Mouse (Mus musculus): Measurements from ENCODE around the gene Olfr763. TPM values are rescaled to one million over a fixed set of nuclear protein-coding genes. Genes with fewer than 3 reads are reported as not detected.
"Not testable (repeated sequence)": the region's sequence is repeated elsewhere in the genome, so short reads cannot be mapped to it uniquely, and the experiment has no call there.

The Olfr763 gene
- polyA plus RNA-seq, 1 experiment from 2014 or later: not detected

DNA sequence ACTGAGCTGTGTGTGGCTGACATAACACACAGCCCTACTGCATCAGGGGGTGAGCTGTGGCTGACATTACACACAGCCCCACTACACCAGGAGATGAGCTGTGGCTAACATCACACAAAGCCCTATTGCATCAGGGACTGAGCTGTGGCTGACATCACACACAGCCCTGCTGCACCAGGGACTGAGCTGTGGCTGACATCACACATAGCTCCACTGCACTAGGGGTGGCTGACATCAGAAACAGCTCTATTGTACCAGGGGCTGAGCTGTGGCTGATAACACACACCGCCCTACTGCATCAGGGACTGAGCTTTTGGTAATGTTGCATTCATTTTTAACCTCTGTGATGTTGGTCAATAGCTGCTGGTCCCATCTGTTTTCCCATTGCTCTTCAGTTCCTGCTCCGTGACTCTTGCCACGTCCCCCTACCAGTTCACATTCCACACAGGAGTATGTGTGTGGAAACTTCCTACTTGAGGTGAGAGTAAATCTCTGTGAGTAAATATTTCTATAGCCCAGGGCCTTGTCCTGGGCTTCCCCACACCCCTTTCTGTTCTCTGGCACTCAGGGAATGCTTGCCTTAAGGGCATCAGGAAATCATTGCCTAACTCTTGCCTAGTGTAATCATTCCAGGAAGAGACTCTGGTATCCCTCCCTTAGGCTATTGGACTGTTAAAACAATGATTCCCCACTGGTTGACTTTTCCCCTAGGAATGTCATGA lies 29.8 kb upstream of the Olfr763 start:
- WGBS: 53% methylated on average over 3 of the region's 3 CpGs
- Histone ChIP-seq H3K27me3 (replicated peaks; ENCODE audit: control insufficient read depth, insufficient read depth, low read length) (no peaks in the 10 kb centered on the region), H3K27ac (ENCODE audit: low read depth) (no peak overlapping the region), H3K36me3 (ENCODE audit: control insufficient read depth, insufficient read depth, low read length) (no peaks in the 10 kb centered on the region), H3K4me2 (ENCODE audit: low read length) (no peak overlapping the region), H3K9ac (ENCODE audit: low read length) (no peak overlapping the region), H3K4me1 (replicated peaks; ENCODE audit: control insufficient read depth, insufficient read depth, low read length) (no peaks in the 10 kb centered on the region), H3K4me3 (ENCODE audit: low read depth, low read length) (no peak overlapping the region), H3K9me3 (ENCODE audit: control insufficient read depth, low read length) (no peaks in the 10 kb centered on the region)
- ATAC-seq (replicated peaks; ENCODE audit: low FRiP score, low TSS enrichment, low read depth) (no peak), DNase-seq (ENCODE audit: low spot score) (no peak)

DNA sequence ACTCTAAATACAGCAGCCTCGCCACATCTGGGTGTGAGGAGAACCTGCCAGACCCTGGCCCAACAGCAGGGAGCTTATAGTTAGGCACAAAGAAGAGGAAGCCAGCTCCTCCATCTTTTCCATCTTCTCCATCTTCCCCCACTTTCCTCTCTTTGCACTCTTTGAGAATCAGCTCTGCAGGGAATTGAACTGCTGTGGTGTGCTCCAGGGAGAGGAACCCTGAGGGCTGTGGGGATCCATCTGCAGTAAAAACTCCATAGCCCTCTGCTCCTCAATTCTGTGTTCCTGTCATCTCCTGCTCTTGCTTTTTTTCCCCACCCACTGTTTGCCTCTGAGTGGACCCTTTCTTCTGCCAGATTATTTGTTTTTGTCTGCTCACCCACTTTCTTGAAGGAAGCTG lies 21.5 kb upstream of the Olfr763 start, which contains the start of gene Olfr9:
Olfr9 (plus strand) TSS at position 301 of the 400 bp plus-strand sequence.
- not testable (repeated sequence) for H3K4me1 ChIP-seq (replicated peaks; ENCODE audit: control insufficient read depth, insufficient read depth, low read length); H3K9ac ChIP-seq (ENCODE audit: low read length); H3K36me3 ChIP-seq (ENCODE audit: control insufficient read depth, insufficient read depth, low read length); H3K27me3 ChIP-seq (replicated peaks; ENCODE audit: control insufficient read depth, insufficient read depth, low read length); DNase-seq (ENCODE audit: low spot score); ATAC-seq (replicated peaks; ENCODE audit: low FRiP score, low TSS enrichment, low read depth); H3K9me3 ChIP-seq (ENCODE audit: control insufficient read depth, low read length); H3K4me2 ChIP-seq (ENCODE audit: low read length); H3K27ac ChIP-seq (ENCODE audit: low read depth); H3K4me3 ChIP-seq (ENCODE audit: low read depth, low read length)
- 46% methylated on average over 1 of the region's 1 CpGs for WGBS

DNA sequence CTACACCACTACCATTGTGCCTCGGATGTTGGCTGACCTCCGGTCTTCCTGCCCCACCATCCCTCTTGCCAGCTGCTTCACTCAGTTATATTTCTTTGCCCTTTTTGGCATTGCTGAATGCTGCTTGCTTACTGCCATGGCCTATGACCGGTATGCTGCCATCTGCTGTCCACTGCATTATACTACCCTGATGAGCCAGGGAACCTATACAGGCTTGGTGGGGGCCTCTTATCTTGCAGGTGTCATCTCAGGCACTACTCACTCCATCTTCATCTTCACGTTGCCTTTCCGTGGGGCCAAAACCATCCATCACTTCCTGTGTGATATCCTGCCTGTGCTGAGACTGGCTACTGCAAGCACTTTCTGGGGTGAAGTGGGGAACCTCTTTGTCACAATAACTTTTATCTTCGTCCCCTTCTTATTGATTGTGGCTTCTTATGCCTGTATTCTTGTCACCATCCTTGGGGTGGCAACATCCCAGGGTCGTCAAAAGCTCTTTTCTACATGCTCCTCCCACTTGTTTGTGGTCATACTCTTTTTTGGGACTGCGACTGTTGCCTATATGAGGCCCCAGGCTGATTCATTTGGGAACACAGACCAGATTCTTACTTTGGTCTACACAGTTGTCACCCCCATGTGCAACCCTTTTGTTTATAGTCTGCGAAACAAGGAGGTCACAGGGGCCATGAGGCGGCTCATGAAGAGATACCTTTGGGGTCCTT lies 20.3 kb upstream of the Olfr763 start:
- 72% methylated on average over 5 of the region's 10 CpGs for WGBS
- not testable (repeated sequence) for H3K27me3 ChIP-seq (replicated peaks; ENCODE audit: control insufficient read depth, insufficient read depth, low read length); H3K4me3 ChIP-seq (ENCODE audit: low read depth, low read length); H3K27ac ChIP-seq (ENCODE audit: low read depth); H3K4me2 ChIP-seq (ENCODE audit: low read length); DNase-seq (ENCODE audit: low spot score); ATAC-seq (replicated peaks; ENCODE audit: low FRiP score, low TSS enrichment, low read depth); H3K9me3 ChIP-seq (ENCODE audit: control insufficient read depth, low read length); H3K36me3 ChIP-seq (ENCODE audit: control insufficient read depth, insufficient read depth, low read length); H3K4me1 ChIP-seq (replicated peaks; ENCODE audit: control insufficient read depth, insufficient read depth, low read length); H3K9ac ChIP-seq (ENCODE audit: low read length)

DNA sequence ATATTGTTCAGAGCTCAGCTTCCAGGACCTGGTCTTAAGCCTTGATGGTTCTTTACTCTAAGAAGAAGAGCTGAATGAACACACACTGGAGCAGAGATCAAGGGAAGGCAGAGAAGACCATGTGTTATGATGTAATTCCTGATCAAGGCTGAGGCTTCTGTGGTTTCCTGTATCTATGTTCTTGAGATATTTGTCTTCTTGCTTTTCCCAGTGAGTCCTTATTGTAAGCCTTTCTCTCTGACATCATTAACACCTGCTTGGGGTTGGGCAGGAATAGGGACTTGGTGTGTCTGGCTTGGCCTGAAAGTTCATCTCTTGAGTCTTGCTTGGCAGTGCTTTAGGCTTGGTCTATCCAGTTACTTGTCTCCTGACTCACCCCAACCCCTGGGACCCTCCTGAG lies 19.6 kb upstream of the Olfr763 start:
- DNase-seq (ENCODE audit: low spot score): no peak
- ATAC-seq (replicated peaks; ENCODE audit: low FRiP score, low TSS enrichment, low read depth): no peak

DNA sequence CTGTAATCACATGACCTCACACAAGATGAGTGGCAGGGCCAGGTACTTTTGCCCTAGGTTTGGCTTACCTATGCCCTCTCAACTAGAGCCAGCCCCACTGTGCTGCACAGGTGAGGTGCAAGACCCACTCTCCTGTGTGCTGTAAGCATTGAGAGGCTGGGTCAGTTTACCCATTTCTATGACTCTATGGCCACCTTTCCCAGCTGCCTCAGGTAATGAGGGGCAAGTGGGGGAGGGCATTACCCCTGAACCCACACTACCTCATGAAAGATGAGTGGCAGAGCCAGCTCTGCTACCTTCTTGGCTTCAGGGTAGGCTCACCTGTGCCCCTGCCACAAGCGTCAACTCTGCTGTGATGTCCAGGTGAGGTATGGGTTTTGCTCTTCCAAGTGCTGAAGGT lies 14.8 kb upstream of the Olfr763 start:
- H3K27ac ChIP-seq (ENCODE audit: low read depth): no peak overlapping the region
- H3K4me3 ChIP-seq (ENCODE audit: low read depth, low read length): no peak overlapping the region
- 86% methylated on average over 1 of the region's 1 CpGs for WGBS
- no peaks in the 10 kb centered on the region for H3K27me3 ChIP-seq (replicated peaks; ENCODE audit: control insufficient read depth, insufficient read depth, low read length)
- no peak overlapping the region for H3K9ac ChIP-seq (ENCODE audit: low read length)
- H3K36me3 ChIP-seq (ENCODE audit: control insufficient read depth, insufficient read depth, low read length): no peaks in the 10 kb centered on the region
- H3K4me2 ChIP-seq (ENCODE audit: low read length): no peak overlapping the region
- no peaks in the 10 kb centered on the region for H3K9me3 ChIP-seq (ENCODE audit: control insufficient read depth, low read length)
- no peak for DNase-seq (ENCODE audit: low spot score)
- no peaks in the 10 kb centered on the region for H3K4me1 ChIP-seq (replicated peaks; ENCODE audit: control insufficient read depth, insufficient read depth, low read length)
- ATAC-seq (replicated peaks; ENCODE audit: low FRiP score, low TSS enrichment, low read depth): no peak

More for the DNA sequence above, 19.6 kb upstream of the Olfr763 start:
- no peak overlapping the region for H3K4me3 ChIP-seq (ENCODE audit: low read depth, low read length)
- H3K4me2 ChIP-seq (ENCODE audit: low read length): no peak overlapping the region
- no peaks in the 10 kb centered on the region for H3K27me3 ChIP-seq (replicated peaks; ENCODE audit: control insufficient read depth, insufficient read depth, low read length)
- no peaks in the 10 kb centered on the region for H3K4me1 ChIP-seq (replicated peaks; ENCODE audit: control insufficient read depth, insufficient read depth, low read length)
- H3K9me3 ChIP-seq (ENCODE audit: control insufficient read depth, low read length): no peaks in the 10 kb centered on the region
- H3K27ac ChIP-seq (ENCODE audit: low read depth): no peak overlapping the region
- no peaks in the 10 kb centered on the region for H3K36me3 ChIP-seq (ENCODE audit: control insufficient read depth, insufficient read depth, low read length)
- H3K9ac ChIP-seq (ENCODE audit: low read length): no peak overlapping the region

DNA sequence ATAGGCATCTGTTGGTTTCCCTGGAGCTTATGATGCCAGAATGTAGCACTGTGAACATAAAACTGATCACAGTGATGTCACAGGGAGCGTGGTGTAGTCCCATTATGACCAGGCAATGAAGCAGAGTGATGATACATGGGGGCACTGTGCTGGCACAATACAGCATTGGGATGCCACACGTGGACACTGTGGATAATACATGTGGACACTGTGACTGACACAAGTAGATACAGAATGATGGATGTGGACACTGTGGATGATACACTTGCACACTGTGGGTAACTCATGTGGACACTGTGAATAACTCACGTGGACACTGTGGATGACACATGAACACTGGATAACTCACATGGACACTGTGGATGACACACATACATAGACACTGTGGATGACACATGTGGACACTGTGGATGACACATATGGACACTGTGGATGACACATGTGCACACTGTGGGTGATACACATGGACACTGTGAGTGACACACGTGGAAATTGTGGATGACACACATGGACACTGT lies 14.0 kb upstream of the Olfr763 start:
- Histone ChIP-seq H3K4me2 (ENCODE audit: low read length) (no peak overlapping the region), H3K27ac (ENCODE audit: low read depth) (no peak overlapping the region), H3K4me1 (replicated peaks; ENCODE audit: control insufficient read depth, insufficient read depth, low read length) (no peaks in the 10 kb centered on the region), H3K9me3 (ENCODE audit: control insufficient read depth, low read length) (no peaks in the 10 kb centered on the region), H3K9ac (ENCODE audit: low read length) (no peak overlapping the region), H3K36me3 (ENCODE audit: control insufficient read depth, insufficient read depth, low read length) (no peaks in the 10 kb centered on the region), H3K4me3 (ENCODE audit: low read depth, low read length) (no peak overlapping the region), H3K27me3 (replicated peaks; ENCODE audit: control insufficient read depth, insufficient read depth, low read length) (no peaks in the 10 kb centered on the region)
- ATAC-seq (replicated peaks; ENCODE audit: low FRiP score, low TSS enrichment, low read depth) (0 out of 2 replicates have a peak, but pooled peaks have one; percentile 40), DNase-seq (ENCODE audit: low spot score) (no peak)
- WGBS: 72% methylated on average over 4 of the region's 4 CpGs

DNA sequence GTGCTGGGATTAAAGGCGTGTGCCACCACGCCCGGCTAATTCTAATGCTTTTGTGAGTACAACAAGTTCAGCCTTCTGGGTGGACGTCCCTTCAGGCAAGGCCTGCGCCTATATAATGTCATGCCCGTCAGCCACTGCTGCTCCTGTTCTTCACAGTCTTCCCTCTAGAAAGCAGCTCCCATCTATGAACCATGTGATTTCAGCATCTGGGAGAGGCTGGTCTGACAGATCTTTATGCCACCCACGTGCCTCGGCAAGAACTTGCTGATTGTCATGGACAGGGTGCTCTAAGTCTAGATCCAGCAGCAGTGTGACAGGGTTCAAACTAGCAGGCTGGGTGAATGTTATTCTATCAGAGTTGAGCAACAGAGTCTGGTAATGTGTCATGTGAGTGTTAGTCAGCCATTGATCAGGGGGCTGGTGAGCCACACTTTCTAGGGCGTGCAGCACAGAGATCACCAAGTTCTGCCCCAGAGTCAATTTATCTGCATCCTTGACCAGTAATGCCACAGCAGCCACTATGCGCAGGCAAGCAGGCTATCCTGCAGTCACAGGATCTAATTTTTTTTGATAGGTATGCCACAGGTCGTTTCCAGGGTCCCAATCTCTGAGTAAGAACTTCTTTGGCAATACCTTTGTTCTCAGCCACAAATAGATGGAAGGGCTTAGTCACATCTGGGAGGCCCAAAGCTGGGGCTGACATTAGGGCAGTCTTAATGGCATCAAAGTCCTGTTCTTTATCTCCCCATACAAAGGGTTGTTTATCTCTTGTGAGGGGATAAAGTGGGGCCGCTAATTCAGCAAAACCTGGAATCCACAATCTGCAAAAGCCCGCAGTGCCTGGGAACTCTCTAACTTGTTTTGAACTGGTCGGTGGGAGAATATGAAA lies 6.3 kb upstream of the Olfr763 start:
- H3K9ac ChIP-seq (ENCODE audit: low read length): no peak overlapping the region
- H3K4me1 ChIP-seq (replicated peaks; ENCODE audit: control insufficient read depth, insufficient read depth, low read length): no peaks in the 10 kb centered on the region
- no peaks in the 10 kb centered on the region for H3K27me3 ChIP-seq (replicated peaks; ENCODE audit: control insufficient read depth, insufficient read depth, low read length)
- H3K4me3 ChIP-seq (ENCODE audit: low read depth, low read length): no peak overlapping the region
- no peaks in the 10 kb centered on the region for H3K36me3 ChIP-seq (ENCODE audit: control insufficient read depth, insufficient read depth, low read length)
- no peak overlapping the region for H3K4me2 ChIP-seq (ENCODE audit: low read length)
- 71% methylated on average over 14 of the region's 14 CpGs for WGBS
- no peak overlapping the region for H3K27ac ChIP-seq (ENCODE audit: low read depth)
- no peak for DNase-seq (ENCODE audit: low spot score)
- ATAC-seq (replicated peaks; ENCODE audit: low FRiP score, low TSS enrichment, low read depth): peak; percentile 72
- 0 out of 2 replicates have a peak, but pooled peaks cover 6% of the 10 kb centered on the region for H3K9me3 ChIP-seq (ENCODE audit: control insufficient read depth, low read length)

DNA sequence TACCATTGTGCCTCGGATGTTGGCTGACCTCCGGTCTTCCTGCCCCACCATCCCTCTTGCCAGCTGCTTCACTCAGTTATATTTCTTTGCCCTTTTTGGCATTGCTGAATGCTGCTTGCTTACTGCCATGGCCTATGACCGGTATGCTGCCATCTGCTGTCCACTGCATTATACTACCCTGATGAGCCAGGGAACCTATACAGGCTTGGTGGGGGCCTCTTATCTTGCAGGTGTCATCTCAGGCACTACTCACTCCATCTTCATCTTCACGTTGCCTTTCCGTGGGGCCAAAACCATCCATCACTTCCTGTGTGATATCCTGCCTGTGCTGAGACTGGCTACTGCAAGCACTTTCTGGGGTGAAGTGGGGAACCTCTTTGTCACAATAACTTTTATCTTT lies 920 bp downstream of the Olfr763 start:
- H3K36me3 ChIP-seq (ENCODE audit: control insufficient read depth, insufficient read depth, low read length); H3K9me3 ChIP-seq (ENCODE audit: control insufficient read depth, low read length); DNase-seq (ENCODE audit: low spot score); H3K4me1 ChIP-seq (replicated peaks; ENCODE audit: control insufficient read depth, insufficient read depth, low read length); H3K4me3 ChIP-seq (ENCODE audit: low read depth, low read length); H3K9ac ChIP-seq (ENCODE audit: low read length); H3K4me2 ChIP-seq (ENCODE audit: low read length); ATAC-seq (replicated peaks; ENCODE audit: low FRiP score, low TSS enrichment, low read depth); H3K27ac ChIP-seq (ENCODE audit: low read depth); H3K27me3 ChIP-seq (replicated peaks; ENCODE audit: control insufficient read depth, insufficient read depth, low read length): not testable (repeated sequence)
- WGBS: 69% methylated on average over 2 of the region's 5 CpGs
